Mouse (Mus musculus): ENCODE measurements around the gene Large2. TPM values are rescaled to one million over a fixed set of nuclear protein-coding genes. Genes with fewer than 3 reads are reported as not detected.

Gene Large2
- polyA plus RNA-seq (2017; shearing (Covaris generic)): 1 to 10 TPM in 1 of 2 experiments, under 1 TPM in 1; 0.47 to 1.7 TPM

GRCm38 (mm10) chr2:92374514-92374913 lies at the start of gene Large2, which contains the start of gene Pex16:
TSS of gene Large2 (minus strand) at chr2:92374869.
TSS of gene Pex16 (plus strand) at chr2:92374676.

GRCm38 (mm10) chr2:92401091-92401561 lies 26.5 kb upstream of the Large2 start, which contains the start of gene Mapk8ip1:
TSS of gene Mapk8ip1 (minus strand) at chr2:92401263.

GRCm38 (mm10) chr2:92381901-92382588 lies 7.4 kb upstream of the Large2 start, which contains the start of gene 1700029I15Rik:
TSS of gene 1700029I15Rik (plus strand) at chr2:92382538.

Other genes starting within 250 kb of the Large2 start
- 10 to 100 TPM; 47.2 to 51.1 TPM for gene Pex16, start 193 bp downstream of the Large2 start, polyA plus RNA-seq (2017; shearing (Covaris generic))
- gene 1700029I15Rik, start 7.7 kb upstream of the Large2 start, polyA plus RNA-seq (2017; shearing (Covaris generic)): 1 to 10 TPM; 7.4 to 8.3 TPM
- 1 to 10 TPM; 2.6 to 4.9 TPM for gene Mapk8ip1, start 26.4 kb upstream of the Large2 start, polyA plus RNA-seq (2017; shearing (Covaris generic))
- gene Cry2, start 59.2 kb upstream of the Large2 start, polyA plus RNA-seq (2017; shearing (Covaris generic)): 10 to 100 TPM; 20.0 to 24.9 TPM
- gene Slc35c1, start 85.7 kb upstream of the Large2 start, polyA plus RNA-seq (2017; shearing (Covaris generic)): 10 to 100 TPM; 58.0 to 97.5 TPM
- 1 to 10 TPM in 1 of 2 experiments, under 1 TPM in 1; 0.42 to 3.4 TPM for gene Chst1, start 224.8 kb upstream of the Large2 start, polyA plus RNA-seq (2017; shearing (Covaris generic))

Data from inflammation-experienced regulatory T-cells (primary cell).